Mouse (Mus musculus) ovary, postnatal 10 days (tissue): ENCODE data around the gene Gm21969.

Experiments
- DNase-seq: peaks from one replicate; pipeline ENCODE4 v3.0.0; 2022; ENCODE audit warnings: low spot score

Gene Gm21969

DNA sequence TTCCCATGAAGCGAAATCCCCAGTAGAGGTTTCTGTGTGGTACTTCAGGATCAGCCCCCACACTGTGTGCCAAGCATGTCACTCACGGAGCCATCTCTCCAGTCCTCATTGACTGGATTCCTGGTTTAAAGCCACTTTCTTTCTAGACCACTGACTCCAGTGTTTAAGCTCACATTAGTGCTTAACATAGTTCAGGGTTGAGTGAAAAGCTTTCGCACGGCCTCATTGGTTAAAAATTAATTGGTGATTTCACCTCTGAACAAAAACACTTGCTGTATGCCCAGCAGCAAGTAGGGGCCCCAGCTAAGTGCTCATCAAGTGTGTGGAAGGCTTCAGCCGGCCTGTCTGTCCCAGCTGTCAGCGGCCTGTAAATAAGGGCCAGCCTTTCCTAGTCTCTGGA is 64.6 kb downstream of the Gm21969 start:
- no peak for DNase-seq

DNA sequence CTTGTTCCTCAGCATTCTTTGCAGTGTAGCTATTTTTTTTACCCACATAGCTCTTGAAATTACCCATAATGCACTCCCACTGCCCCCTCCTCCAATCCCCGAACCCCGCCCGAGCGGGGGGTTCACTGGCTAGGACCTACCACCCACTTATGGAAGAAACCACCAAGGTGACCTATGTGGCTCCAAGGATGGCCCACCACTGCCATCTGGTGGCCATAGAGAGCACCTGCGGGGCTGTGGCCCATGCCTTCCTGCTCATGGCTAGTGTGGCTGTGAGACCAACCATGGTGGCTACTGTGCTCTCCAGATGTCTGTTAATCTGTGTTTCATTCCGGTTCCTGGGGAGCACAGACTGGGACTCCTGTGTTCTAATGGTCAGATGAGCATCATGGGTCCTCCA is 66.9 kb downstream of the Gm21969 start:
- DNase-seq, result no peak

GRCm38 (mm10) chr4:139675696-139676095 is 72.7 kb downstream of the Gm21969 start:
- DNase-seq, result no peak

DNA sequence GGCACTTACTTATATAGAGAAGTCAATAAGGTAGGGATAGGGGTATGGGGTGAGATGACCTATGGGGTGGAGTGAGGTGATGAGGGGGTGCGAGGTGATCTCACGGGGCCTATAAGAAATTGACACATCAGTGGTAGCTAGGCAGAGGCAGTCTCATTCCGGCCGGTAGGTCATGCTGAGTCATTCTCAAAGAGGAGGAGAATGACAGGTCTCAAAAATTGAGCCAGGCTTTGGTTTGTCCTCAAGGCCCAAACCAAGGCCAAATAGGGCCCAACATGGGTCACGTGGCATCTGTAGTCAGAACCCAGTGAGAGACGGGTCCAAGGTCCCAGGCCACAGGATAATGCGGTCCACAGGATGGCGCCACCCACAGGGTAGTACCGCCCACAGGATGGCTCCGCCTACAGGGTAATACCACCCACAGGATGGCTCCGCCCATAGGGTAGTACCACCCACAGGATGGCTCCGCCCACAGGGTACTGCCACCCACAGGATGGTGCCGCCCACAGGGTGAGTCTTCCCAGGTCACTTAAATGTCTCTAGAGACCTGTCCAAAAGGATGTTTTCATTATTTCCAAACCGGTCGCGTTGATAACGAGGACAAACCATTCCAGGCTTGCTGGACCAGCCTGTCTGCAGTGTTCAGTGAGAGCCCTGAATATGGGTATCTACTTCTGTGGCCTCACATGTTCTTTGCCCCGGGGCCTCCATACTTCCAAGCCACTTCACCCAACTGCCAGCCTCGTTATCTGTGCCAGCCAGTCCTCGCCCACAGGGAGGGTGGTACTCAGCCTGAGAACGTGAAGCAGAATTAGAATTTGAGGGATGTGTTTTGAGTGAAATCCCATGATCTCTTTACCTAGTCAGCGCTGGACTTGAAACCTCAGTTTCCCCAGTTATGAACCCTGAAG is 81.0 kb downstream of the Gm21969 start:
- DNase-seq, result no peak

DNA sequence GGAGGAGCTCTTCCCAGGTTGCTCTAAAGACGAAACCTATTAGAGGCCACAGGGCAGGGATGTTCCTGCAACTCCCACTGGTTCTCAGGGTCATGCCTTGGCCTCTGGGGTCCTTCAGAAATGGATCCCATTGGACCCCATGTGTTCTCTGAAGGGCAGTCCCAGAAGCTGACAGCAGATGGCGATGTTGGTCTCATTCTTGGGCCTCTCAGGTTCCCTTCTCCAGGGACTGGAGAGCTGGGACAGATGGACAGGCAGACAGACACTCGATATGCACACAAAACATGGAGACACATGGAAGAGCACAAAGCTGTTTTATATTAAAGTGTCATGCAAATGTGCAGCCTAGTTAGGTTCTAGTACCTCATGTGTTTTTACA is 81.6 kb downstream of the Gm21969 start:
- DNase-seq, result peak; percentile 19

GRCm38 (mm10) chr4:139688058-139688457 is 85.1 kb downstream of the Gm21969 start:
- no peak for DNase-seq

DNA sequence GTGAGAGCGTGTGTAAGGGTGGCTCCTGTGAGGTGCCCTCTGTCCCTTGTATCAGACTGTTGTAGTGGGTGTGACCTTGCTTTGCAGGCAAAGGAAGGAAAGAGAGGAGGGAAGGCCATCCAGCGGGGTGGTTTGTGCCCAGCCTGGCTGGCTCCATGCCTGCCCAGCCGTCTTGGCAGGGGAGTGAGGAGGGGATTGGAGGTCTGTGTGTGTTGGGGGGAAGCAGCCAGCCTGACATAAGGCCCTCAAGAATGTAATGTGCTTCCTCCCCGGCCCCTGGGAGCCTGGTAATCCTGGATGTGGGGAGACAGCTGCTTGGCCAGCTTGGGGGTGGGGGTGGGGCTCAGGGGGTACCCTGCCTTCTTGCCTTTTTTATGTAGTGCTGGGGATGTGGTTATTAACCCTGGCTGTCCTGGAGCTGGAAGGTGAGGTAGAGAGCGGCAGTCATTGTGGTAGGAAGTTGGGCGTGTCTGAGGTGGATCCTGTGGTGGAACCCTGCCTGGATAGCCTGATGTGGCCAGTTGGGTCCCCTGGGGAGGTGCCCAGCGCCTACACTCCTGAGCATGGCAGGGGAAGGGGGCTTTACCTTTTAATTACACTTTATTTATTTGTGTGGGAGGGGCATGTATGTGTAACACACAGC is 86.8 kb downstream of the Gm21969 start:
- DNase-seq, result no peak

DNA sequence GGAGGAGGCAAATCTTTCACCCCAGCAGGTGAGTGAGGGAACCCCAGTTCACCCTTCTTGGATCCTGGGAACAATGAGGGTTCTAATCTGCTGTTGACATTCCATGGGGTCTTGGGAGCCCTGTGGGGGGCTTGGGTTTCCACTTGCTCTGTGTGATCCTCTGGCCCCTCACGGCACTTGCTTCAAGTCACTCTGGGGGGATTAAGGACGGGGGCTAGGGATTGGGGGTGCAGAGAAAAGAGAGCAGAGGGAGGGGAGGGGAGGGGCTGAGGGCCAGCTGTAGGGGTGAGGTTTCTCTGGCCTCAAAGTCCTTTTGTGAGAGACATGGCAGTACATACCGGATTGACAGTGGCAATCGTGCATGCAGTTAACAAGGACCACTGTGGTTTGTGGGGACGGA is 90.3 kb downstream of the Gm21969 start:
- DNase-seq, result no peak

DNA sequence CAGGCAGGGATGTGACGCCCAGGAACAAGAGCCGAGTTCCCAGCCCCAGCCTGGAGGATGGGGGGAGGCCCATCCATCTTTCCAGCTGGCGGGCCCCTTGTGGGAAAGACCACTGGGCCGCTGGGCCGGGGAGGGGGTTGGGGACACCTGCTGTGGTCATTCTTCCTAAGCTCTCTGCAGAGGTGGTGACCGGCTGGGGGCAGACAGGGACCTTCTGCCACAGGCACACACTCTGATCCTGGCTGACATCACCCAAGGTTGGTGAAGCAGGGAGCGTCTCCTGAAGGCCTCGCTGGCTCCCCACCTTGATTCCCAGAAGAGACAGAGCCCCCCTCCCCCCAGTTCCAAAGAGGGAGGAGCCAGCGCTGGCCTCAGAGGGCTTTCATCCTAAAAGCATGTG is 94.8 kb downstream of the Gm21969 start:
- DNase-seq, result no peak

GRCm38 (mm10) chr4:139698602-139699001 is 95.6 kb downstream of the Gm21969 start:
- DNase-seq, result no peak

GRCm38 (mm10) chr4:139702914-139703313 is 99.9 kb downstream of the Gm21969 start:
- no peak for DNase-seq

DNA sequence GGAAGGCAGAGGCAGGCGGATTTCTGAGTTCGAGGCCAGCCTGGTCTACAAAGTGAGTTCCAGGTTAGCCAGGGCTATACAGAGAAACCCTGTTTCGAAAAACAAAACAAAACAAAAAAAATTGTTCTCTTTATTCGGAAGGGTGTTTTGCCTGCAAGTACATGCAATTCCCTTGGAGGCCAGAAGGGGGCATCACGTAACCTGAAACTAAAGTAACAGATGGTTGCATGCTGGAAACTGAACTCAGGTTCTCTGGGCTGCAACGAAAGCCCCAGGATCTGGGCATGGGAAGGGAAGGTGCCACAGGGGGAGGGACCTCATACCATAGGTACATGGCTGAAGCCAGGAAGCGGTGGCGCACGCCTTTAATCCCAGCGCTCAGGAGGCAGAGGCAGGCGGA is 100.5 kb downstream of the Gm21969 start:
- no peak for DNase-seq

GRCm38 (mm10) chr4:139705986-139706385 is 103.0 kb downstream of the Gm21969 start:
- DNase-seq, result no peak

GRCm38 (mm10) chr4:139710467-139711334 is 107.7 kb downstream of the Gm21969 start:
- DNase-seq, result no peak
